Mouse (Mus musculus) hindbrain, embryonic 11.5 days (tissue): Measurements from ENCODE around the gene Tmem240. TPM values are rescaled to one million over a fixed set of nuclear protein-coding genes. Genes with fewer than 3 reads are reported as not detected.
A peak's percentile ranks its signal among the peaks of the same experiment; 100 is the strongest.
"Not testable (repeated sequence)": the region's sequence is repeated elsewhere in the genome, so short reads cannot be mapped to it uniquely, and the experiment has no call there.

Experiments
- ATAC-seq: fragments of 200-750 bp; cut with Nextera tagmentation; 2 replicates; pipeline ENCODE4 v1.8.0; 2017; ENCODE audit warnings: mild to moderate bottlenecking, moderate TSS enrichment, moderate library complexity; ENCODE audit not compliant: low FRiP score
- DNase-seq: peaks from one replicate; pipeline ENCODE4 v3.0.0-alpha.2; 2015; ENCODE audit warnings: low spot score
- H3K27ac ChIP-seq: fragments of 300-500 bp; sonication (generic); 2 replicates; pipeline ENCODE4 v1.5.1; 2014; ENCODE audit warnings: mild to moderate bottlenecking, low read depth, low read length
- H3K27me3 ChIP-seq: fragments of 300-500 bp; sonication (generic); 2 replicates; pipeline ENCODE4 v1.6.1; 2014; ENCODE audit warnings: mild to moderate bottlenecking, low read length, moderate library complexity, mixed read lengths; ENCODE audit not compliant: control insufficient read depth, insufficient read depth
- H3K36me3 ChIP-seq: fragments of 300-500 bp; sonication (generic); 2 replicates; pipeline ENCODE4 v1.6.1; 2014; ENCODE audit warnings: mild to moderate bottlenecking, low read length, moderate library complexity, mixed read lengths; ENCODE audit not compliant: control insufficient read depth, insufficient read depth
- H3K4me1 ChIP-seq: fragments of 300-500 bp; sonication (generic); replicated peaks from 2 replicates; pipeline ENCODE4 v1.6.1; 2014; ENCODE audit warnings: low read length, mixed read lengths; ENCODE audit not compliant: control insufficient read depth, insufficient read depth
- H3K4me2 ChIP-seq: fragments of 300-500 bp; sonication (generic); replicated peaks from 2 replicates; pipeline ENCODE4 v1.6.1; 2014; ENCODE audit warnings: mild to moderate bottlenecking, low read depth, low read length
- H3K4me3 ChIP-seq: fragments of 300-500 bp; sonication (generic); 2 replicates; pipeline ENCODE4 v1.5.1; 2014; ENCODE audit warnings: low read depth, low read length
- H3K9ac ChIP-seq: fragments of 300-500 bp; sonication (generic); 2 replicates; pipeline ENCODE4 v1.6.1; 2014; ENCODE audit warnings: low read depth, low read length
- H3K9me3 ChIP-seq: fragments of 300-500 bp; sonication (generic); 2 replicates; pipeline ENCODE4 v1.6.1; 2016; ENCODE audit warnings: low read length; ENCODE audit not compliant: control insufficient read depth
- WGBS: fragments of 180-500 bp; shearing (Covaris S2); extraction: QIAGEN DNeasy Blood & Tissue Kit; methylation state at CpG from one replicate; pipeline ENCODE4 v1.1.7; 2014; 5-methylcytosine and 5-hydroxymethylcytosine counted together
- polyA plus RNA-seq: library from polyadenylated mRNA; unstranded; fragments of >200 nt; fragmentation: Nextera tagmentation; extraction: Ambion mirVana; gene quantifications from 2 replicates; pipeline ENCODE4 v1.2.1, GENCODE M21; 2014

Gene Tmem240
- polyA plus RNA-seq, 1 experiment from 2014 or later: 0.91 TPM

- Histone ChIP-seq H3K4me3 (no peak overlapping the region), H3K27me3 (no peaks in the 10 kb centered on the region), H3K36me3 (no peaks in the 10 kb centered on the region), H3K4me2 (no peak overlapping the region), H3K27ac (no peak overlapping the region), H3K9me3 (no peaks in the 10 kb centered on the region), H3K9ac (no peak overlapping the region), H3K4me1 (no peaks in the 10 kb centered on the region)
- DNase-seq (peak; percentile 14), ATAC-seq (no peak)
- whole genome bisulfite sequencing: 37% methylated on average over 6 of the region's 6 CpGs
These were observed 46.3 kb downstream of the Tmem240 start for GRCm38 (mm10) chr4:155780895-155781294.

GRCm38 (mm10) chr4:155783486-155784080, 49.0 kb downstream of the Tmem240 start:
- no peaks in the 10 kb centered on the region for H3K36me3 ChIP-seq
- H3K4me2 ChIP-seq: peak overlapping the region; percentile 73
- ATAC-seq: peak; percentile 58
- peak overlapping the region; percentile 56 for H3K4me3 ChIP-seq
- H3K27me3 ChIP-seq: no peaks in the 10 kb centered on the region
- 45% methylated on average over 16 of the region's 16 CpGs for WGBS
- no peaks in the 10 kb centered on the region for H3K4me1 ChIP-seq
- peak overlapping the region; percentile 83 for H3K9ac ChIP-seq
- DNase-seq: peak; percentile 15
- H3K27ac ChIP-seq: peak overlapping the region; percentile 76
- no peaks in the 10 kb centered on the region for H3K9me3 ChIP-seq

GRCm38 (mm10) chr4:155784081-155784701, 49.6 kb downstream of the Tmem240 start:
- no peaks in the 10 kb centered on the region for H3K9me3 ChIP-seq
- peak overlapping the region; percentile 73 for H3K4me2 ChIP-seq
- H3K36me3 ChIP-seq: no peaks in the 10 kb centered on the region
- no peaks in the 10 kb centered on the region for H3K4me1 ChIP-seq
- peak; percentile 84 for DNase-seq
- peak overlapping the region; percentile 56 for H3K4me3 ChIP-seq
- H3K9ac ChIP-seq: peak overlapping the region; percentile 83
- no peaks in the 10 kb centered on the region for H3K27me3 ChIP-seq
- WGBS: under 1% methylated on average over 52 of the region's 52 CpGs
- ATAC-seq: peak; percentile 83
- H3K27ac ChIP-seq: peak overlapping the region; percentile 76

GRCm38 (mm10) chr4:155785246-155785645, 50.6 kb downstream of the Tmem240 start:
- no peak for DNase-seq
- Histone ChIP-seq H3K4me1 (no peaks in the 10 kb centered on the region), H3K27me3 (no peaks in the 10 kb centered on the region), H3K9me3 (no peaks in the 10 kb centered on the region), H3K9ac (peak overlapping the region; percentile 11; the same call in 1 of the 2 replicates), H3K36me3 (no peaks in the 10 kb centered on the region), H3K4me3 (no peak overlapping the region), H3K27ac (no peak overlapping the region), H3K4me2 (no peak overlapping the region)
- no peak for ATAC-seq
- WGBS: 86% methylated on average over 10 of the region's 10 CpGs

- no peak for ATAC-seq
- Histone ChIP-seq H3K4me1 (no peaks in the 10 kb centered on the region), H3K9ac (peak within 1 kb of the TSS; percentile 11; the same call in 1 of the 2 replicates), H3K4me3 (no peak within 1 kb of the TSS), H3K36me3 (no peaks in the 10 kb centered on the region), H3K27me3 (no peaks in the 10 kb centered on the region), H3K27ac (no peak within 1 kb of the TSS), H3K9me3 (no peaks in the 10 kb centered on the region), H3K4me2 (peak within 1 kb of the TSS; percentile 73)
- DNase-seq: peak; percentile 12
- WGBS: 69% methylated on average over 5 of the region's 5 CpGs
These were observed 51.2 kb downstream of the Tmem240 start, which contains the start of gene Tmem88b for GRCm38 (mm10) chr4:155785819-155786218. Tmem88b (minus strand) TSS chr4:155785874.

- Histone ChIP-seq H3K27ac (no peak overlapping the region), H3K9ac (no peak overlapping the region), H3K4me1 (no peaks in the 10 kb centered on the region), H3K9me3 (no peaks in the 10 kb centered on the region), H3K27me3 (no peaks in the 10 kb centered on the region), H3K4me2 (no peak overlapping the region), H3K36me3 (no peaks in the 10 kb centered on the region), H3K4me3 (no peak overlapping the region)
- DNase-seq: no peak
- ATAC-seq: no peak
- WGBS: 79% methylated on average over 3 of the region's 3 CpGs
These were observed 53.7 kb downstream of the Tmem240 start for GRCm38 (mm10) chr4:155788300-155788699.

- not testable (repeated sequence) for H3K4me2 ChIP-seq, ATAC-seq
- WGBS: 81% methylated on average over 4 of the region's 4 CpGs
These were observed 54.2 kb downstream of the Tmem240 start for GRCm38 (mm10) chr4:155788833-155789232.

GRCm38 (mm10) chr4:155790021-155790489, 55.5 kb downstream of the Tmem240 start, which contains the start of gene Ankrd65:
Ankrd65 (plus strand) TSS chr4:155790439.
- ATAC-seq (no peak), DNase-seq (no peak)
- Histone ChIP-seq H3K9ac (no peak within 1 kb of the TSS), H3K36me3 (no peaks in the 10 kb centered on the region), H3K27ac (no peak within 1 kb of the TSS), H3K9me3 (no peaks in the 10 kb centered on the region), H3K4me3 (no peak within 1 kb of the TSS), H3K27me3 (no peaks in the 10 kb centered on the region), H3K4me2 (no peak within 1 kb of the TSS), H3K4me1 (no peaks in the 10 kb centered on the region)
- 75% methylated on average over 3 of the region's 3 CpGs for whole genome bisulfite sequencing

More at GRCm38 (mm10) chr4:155788833-155789232, 54.2 kb downstream of the Tmem240 start:
- not testable (repeated sequence) for H3K9me3 ChIP-seq, H3K36me3 ChIP-seq, DNase-seq, H3K4me3 ChIP-seq, H3K27me3 ChIP-seq, H3K4me1 ChIP-seq, H3K27ac ChIP-seq, H3K9ac ChIP-seq
